Mouse (Mus musculus) cerebellum, adult 2 months (tissue): ENCODE results near the gene Cadps.

Source experiments
- CTCF ChIP-seq: fragments of 200-500 bp; IDR thresholded peaks from 2 replicates; pipeline ENCODE4 v1.5.1; 2011; ENCODE audit warnings: low read depth, mild to moderate bottlenecking, control low read depth, low read length, moderate library complexity, borderline replicate concordance; ENCODE audit not compliant: insufficient read depth
- POLR2A ChIP-seq: fragments of 200-500 bp; IDR thresholded peaks from 2 replicates; pipeline ENCODE4 v1.6.1; 2011; ENCODE audit warnings: low read length, control low read depth, borderline replicate concordance; ENCODE audit not compliant: insufficient read depth

DNA sequence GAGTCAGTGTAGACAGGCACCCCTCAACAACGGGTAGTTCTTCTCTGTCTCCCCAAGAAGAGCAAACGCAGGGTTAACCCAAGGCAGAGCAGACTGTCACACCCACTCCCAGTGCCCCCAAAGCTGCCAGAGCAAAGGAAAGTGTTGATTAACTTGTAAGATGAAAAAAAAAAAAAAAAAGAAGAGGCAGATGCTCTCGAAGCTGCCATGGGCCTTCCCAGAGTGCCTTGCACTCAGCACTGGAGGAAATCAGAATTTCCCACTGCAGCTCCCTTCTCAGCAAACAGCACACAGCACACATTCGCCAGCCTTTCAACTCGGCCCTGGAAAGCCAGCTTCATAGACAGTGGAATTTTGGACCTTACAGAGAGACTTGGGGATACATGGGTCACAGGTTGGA lies 271.9 kb downstream of the Cadps start:
- no peak for TF ChIP-seq POLR2A
- TF ChIP-seq CTCF: no peak
